Mouse (Mus musculus) heart, adult 8-10 months (tissue): ENCODE data around the gene Trappc1. TPM values are rescaled to one million over a fixed set of nuclear protein-coding genes. Genes with fewer than 3 reads are reported as not detected.

Experiments used
- DNase-seq: peaks from one replicate; pipeline ENCODE4 v3.0.0; 2022; ENCODE audit warnings: low spot score
- total RNA-seq, 4 experiments: library from RNA; stranded (reverse); gene quantifications; 2 replicates each; pipeline ENCODE4 v1.2.4; 2022

Trappc1 gene
- total RNA-seq, 4 experiments from 2014 or later, result 46.5 to 50.6 (median 49.2) TPM

DNA sequence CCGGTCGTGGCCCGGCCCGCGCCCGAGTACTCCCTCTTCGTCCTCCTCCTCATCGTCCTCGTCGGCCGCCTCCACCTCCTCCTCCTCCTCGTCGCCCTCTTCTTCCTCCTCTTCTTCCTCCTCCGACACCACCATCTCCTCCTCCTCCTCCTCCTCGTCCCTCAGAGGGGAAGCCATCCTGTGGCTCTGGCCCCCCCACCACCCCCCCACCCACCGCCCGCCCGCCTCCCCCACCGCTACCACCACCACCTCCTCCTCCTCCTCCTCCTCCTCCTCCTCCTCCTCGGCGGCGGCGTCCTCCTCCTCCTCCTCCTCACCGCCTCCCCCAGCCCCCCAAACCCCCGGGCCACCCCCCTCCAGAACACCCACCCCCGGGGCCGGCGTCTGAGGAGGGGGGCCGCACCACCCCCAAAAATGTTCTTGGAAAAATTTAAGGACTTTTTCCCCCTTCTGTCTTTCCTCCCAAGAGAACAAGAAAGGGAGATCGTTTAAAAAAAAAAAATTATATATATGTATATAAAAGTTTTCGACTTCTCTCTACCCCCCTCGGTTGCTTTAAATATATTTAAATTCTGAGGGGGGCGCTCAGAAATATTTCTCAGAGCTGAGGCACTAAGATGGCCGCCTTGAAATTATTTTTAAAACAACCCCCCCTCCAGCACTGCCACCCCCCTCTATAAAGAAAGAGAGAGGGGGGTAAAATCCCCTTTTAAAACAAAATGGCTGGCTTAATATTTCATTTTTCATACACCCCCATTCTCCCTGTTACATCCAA lies 45.6 kb downstream of the Trappc1 start, which contains the start of gene Chd3:
Chd3 (minus strand) TSS at position 192 of the 775 bp plus-strand sequence.
- no peak for DNase-seq

DNA sequence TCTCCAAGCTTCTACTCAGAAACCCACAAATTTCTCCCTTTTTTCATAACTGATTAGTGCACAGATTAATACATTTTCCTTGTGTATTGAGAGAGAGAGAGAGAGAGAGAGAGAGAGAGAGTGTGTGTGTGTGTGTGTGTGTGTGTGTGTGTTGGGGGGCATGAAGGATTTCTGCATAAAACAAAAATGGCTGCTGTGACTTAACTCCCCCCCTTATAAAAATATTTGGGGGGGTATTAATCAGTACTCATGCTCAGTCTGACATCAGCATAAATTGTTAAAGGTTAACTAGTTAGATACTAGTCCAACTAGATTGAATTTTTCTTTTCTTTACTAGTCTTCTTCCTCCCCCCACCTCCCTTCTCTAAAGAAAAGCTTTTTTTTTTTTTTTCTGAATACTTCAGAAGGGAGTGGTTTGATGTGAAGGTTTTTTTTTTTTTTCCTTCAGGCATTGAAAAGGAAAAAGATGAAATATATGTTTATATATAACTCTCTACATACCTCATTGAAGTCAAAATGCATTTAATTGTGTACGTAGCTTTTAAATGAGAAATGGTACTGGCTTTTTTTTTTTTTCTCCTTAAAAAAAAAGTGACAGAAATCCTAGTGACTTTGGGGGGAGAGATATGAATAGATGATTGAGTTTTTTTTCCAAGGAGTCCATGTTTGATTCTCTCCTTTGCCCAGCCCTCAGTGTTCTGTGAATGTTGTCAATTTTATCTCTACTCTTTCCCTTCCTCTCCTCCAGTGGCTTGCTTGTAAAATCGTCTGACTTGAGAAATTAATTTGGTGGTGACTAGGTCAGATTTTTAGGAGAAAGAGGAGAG lies 46.4 kb downstream of the Trappc1 start:
- DNase-seq, result no peak

DNA sequence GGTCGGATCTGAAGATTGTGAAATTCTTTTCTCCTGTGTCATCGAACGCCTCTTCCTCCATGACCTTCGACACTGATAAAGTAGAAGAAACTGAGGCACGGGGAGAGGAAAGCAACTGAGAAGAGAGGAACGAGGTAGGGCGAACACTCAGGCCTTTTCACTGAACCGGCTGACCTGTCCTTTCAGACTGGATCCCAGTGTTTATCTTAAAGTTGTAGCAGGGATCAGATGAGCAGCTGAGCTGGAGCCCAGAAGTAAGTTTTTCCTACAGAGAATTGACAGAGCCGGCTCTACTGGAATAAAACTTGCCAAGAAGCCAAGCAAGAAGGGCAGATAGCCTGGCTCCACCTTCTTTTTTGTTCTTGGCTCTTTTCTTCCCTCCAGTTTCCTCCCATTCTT lies 47.0 kb downstream of the Trappc1 start:
- DNase-seq, result no peak

DNA sequence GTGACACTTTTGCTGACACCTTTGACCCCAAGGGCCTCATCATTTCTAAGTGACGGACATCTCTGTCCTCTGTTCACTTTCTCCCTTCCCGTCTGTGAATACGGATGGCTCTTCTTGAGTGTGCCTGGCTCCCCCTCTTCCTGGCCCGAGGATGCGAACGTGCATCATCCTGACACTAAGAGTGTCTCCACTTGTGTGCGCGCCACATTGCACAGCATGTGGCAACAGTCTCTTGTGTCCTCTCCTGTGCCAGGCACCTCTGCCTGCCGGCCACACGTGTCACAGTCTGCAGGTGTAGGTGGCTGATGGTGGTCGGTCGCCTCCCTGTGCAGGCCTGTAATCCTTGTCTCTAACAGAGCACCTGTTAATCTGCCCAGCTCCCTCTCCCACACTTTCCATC lies 47.8 kb downstream of the Trappc1 start:
- DNase-seq, result no peak

DNA sequence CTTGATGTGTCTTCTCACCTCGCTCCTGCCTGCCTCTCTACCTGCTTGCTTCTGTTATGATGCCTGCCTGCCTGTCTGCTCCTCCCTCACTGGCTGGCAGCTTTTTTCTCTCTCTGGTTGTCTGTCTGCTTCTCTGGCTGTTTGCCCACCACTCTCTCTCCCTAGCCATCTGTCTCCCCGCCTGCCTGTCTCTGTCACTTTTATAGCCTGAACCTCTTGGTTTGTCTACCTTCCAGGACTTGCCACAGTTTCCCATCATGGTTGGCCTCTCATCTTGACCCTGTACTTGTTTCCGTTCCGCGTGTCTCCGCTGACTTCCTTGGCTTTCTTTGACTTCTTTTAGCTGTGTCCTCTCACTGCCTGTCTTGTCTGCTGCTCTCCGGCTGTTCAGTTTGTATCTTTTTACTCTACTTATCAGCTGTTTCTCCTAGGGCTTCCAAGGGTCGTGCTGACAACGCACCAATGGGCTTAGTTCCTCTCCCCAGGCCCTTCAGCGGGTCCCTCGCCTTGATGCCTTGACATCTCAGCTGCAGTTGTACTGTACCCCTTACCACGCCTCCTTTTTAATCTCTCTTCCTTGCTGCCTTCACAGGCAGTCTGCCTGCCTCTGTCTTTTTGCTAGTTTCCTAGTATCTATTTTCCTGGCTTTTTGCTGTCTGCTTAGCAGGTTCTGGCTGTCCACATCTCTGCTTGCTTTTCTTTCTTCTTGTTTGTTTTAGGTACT lies 48.4 kb downstream of the Trappc1 start:
- no peak for DNase-seq

DNA sequence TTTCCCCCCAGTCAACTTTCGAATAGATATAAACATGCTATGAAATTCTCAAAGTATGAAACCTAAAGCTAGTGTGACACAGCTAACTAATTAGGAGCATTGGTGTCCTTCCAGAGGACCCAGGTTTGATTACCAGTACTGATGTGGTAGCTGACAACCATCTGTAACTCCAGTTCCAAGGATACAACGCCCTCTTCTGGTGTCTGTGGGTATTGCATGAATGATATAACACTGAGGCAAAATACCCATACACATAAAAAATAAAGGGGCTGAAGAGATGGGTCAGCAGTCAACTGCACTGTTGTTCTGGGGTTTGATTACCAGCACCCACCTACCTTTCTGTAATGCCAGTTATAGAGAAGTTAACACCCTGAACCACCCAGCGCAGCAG lies 49.0 kb downstream of the Trappc1 start:
- DNase-seq, result no peak

DNA sequence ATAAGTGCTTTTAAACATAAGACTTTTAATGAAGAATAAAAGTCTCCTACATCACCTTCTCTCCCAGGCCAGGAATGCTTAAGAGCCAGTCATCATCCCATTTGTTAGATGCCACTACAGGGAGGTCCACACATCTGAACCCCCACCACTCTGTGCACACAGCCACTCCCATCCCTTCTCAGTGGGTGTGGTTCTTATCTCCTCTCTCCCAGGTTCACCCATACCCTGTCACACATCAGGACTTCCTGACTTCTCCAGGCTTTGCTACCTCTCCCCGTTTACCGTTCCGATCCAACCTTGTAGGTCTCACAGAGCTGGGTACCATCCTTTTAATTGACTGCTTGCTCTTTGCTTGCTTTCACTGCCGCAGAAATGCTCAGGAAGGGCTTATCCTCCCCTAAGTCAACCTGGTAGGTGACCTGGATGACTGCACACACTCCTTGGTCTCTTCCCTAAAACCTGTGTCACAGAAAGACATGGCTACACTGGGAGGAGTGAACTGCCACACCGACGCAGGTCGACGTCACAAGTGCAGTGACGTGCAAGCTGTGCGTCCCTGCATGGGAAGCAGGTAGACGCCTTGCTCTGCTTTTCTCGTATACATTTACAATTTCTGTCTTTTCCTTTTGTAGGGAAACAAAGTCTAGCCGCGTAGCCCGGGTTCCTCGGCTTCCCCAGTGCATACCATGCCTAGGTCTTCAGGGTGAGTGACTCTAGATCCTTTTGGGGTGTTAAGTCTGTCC lies 49.6 kb downstream of the Trappc1 start:
- no peak for DNase-seq

Other genes with a start within 250 kb of the Trappc1 start
- gene Vamp2, start 235.5 kb upstream of the Trappc1 start, total RNA-seq, result 10 to 100 TPM; 57.1 to 72.2 (median 68.6) TPM
- 10 to 100 TPM; 33.3 to 81.2 (median 48.5) TPM for gene Per1, start 228.8 kb upstream of the Trappc1 start, total RNA-seq
- gene Hes7, start 203.6 kb upstream of the Trappc1 start, total RNA-seq, result under 1 TPM in 1 of 4 experiments, not detected in 3; 0.12 TPM
- under 1 TPM; 0.16 to 0.60 (median 0.38) TPM for gene 9130213A22Rik, start 201.4 kb upstream of the Trappc1 start, total RNA-seq
- gene Aloxe3, start 198.1 kb upstream of the Trappc1 start, total RNA-seq, result not detected
- gene Alox12b, start 167.0 kb upstream of the Trappc1 start, total RNA-seq, result not detected
- 1 to 10 TPM in 3 of 4 experiments, under 1 TPM in 1; 0.89 to 1.8 (median 1.2) TPM for gene Alox8, start 126.1 kb upstream of the Trappc1 start, total RNA-seq
- gene Gucy2e, start 86.9 kb upstream of the Trappc1 start, total RNA-seq, result 1 to 10 TPM; 1.7 to 2.5 (median 2.1) TPM
- 1 to 10 TPM; 1.8 to 5.1 (median 2.6) TPM for gene Cntrob, start 205 bp upstream of the Trappc1 start, total RNA-seq
- gene Kcnab3, start 2.3 kb downstream of the Trappc1 start, total RNA-seq, result under 1 TPM in 3 of 4 experiments, not detected in 1; 0.17 to 0.38 (median 0.27) TPM
- gene Rnf227, start 16.5 kb downstream of the Trappc1 start, total RNA-seq, result under 1 TPM; 0.34 to 0.44 (median 0.39) TPM
- gene Chd3, start 45.4 kb downstream of the Trappc1 start, total RNA-seq, result 10 to 100 TPM; 16.7 to 20.4 (median 18.3) TPM
- 100 to 1,000 TPM; 109 to 140 (median 120) TPM for gene Naa38, start 71.5 kb downstream of the Trappc1 start, total RNA-seq
- gene Cyb5d1, start 71.7 kb downstream of the Trappc1 start, total RNA-seq, result 10 to 100 TPM; 33.3 to 39.8 (median 36.9) TPM
- gene Tmem88, start 74.3 kb downstream of the Trappc1 start, total RNA-seq, result 10 to 100 TPM; 13.2 to 24.7 (median 19.5) TPM
- 10 to 100 TPM; 19.1 to 26.2 (median 22.3) TPM for gene Kdm6b, start 89.7 kb downstream of the Trappc1 start, total RNA-seq
- under 1 TPM; 0.22 to 0.66 (median 0.40) TPM for gene Dnah2, start 225.1 kb downstream of the Trappc1 start, total RNA-seq
- gene Efnb3, start 236.2 kb downstream of the Trappc1 start, total RNA-seq, result 100 to 1,000 TPM; 105 to 137 (median 128) TPM